Mouse (Mus musculus) heart, adult 2 months (tissue): Measurements from ENCODE around the gene Coro6.
A peak's percentile ranks its signal among the peaks of the same experiment; 100 is the strongest.

Experiments used
- CTCF ChIP-seq: fragments of 200-600 bp; IDR thresholded peaks from 2 replicates; pipeline ENCODE4 v1.8.1; 2022; ENCODE audit warnings: antibody characterized with exemption, mild to moderate bottlenecking, moderate library complexity
- EP300 ChIP-seq: fragments of 200-500 bp; IDR thresholded peaks from 2 replicates; pipeline ENCODE4 v1.6.1; 2011; ENCODE audit warnings: low read depth, low read length, control low read depth; ENCODE audit not compliant: insufficient read depth
- POLR2A ChIP-seq: fragments of 200-500 bp; IDR thresholded peaks from 2 replicates; pipeline ENCODE4 v1.6.1; 2011; ENCODE audit warnings: mild to moderate bottlenecking, low read depth, low read length, control low read depth; ENCODE audit not compliant: insufficient read depth

DNA sequence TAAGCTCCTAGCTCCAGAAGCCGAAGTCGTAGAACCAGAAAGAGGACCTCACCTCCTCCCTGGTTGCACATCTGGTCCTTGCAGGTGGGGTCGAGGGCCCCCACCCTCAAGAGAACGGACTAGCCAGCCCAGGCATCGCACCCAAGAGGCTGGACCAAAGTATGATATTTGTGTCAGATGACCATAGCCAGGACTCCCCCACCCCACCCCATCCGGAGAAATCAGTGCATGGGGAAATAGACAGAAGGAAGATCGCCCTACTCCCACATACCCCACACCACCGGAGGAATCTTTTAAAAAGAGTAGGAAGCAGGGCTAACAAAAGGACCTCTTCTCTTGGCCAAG lies 862 bp downstream of the Coro6 start:
- no peak for TF ChIP-seq EP300
- no peak for TF ChIP-seq CTCF
- TF ChIP-seq POLR2A = 0 out of 2 replicates have a peak, but pooled peaks have one; percentile 44
